Comparison of ENCODE assay signal across 19 mouse cellular contexts in genomic region chr3:28164678-28165077, GRCm38 (mm10).
A peak's percentile ranks its signal among the peaks of the same experiment; 100 is the strongest.
DNase-seq lines count a peak whose midpoint lies in the region; ATAC-seq and TF ChIP-seq lines count a peak whose summit lies in the region.
"Had no signal": no experiment of that assay in that cellular context is flagged by ENCODE, and none has a peak within 500 bp of the region (broad histone marks: within the 10 kb centered on the region; RNA-seq: fewer than 3 reads in every experiment).

No protein-coding gene starts in this region.

- no peaks in the 10 kb centered on the region for H3K36me3 ChIP-seq in kidney, postnatal 0 days (ENCODE audit: insufficient read depth, low read length)
- H3K36me3 ChIP-seq: embryonic facial prominence, embryonic 15.5 days; hindbrain, embryonic 13.5 days; limb, embryonic 12.5 days had no signal

- TF ChIP-seq CTCF in kidney, postnatal 0 days (IDR thresholded peaks at IDR 0.05; ENCODE audit: low read depth), result peak; percentile 33; the same call in 1 of the 2 replicates
- TF ChIP-seq CTCF in brain, embryonic 14.5 days (IDR thresholded peaks at IDR 0.05; ENCODE audit: borderline replicate concordance, extremely low read depth, insufficient read depth, insufficient read length), result peak; percentile 9; the same call in 1 of the 2 replicates

- no peaks in the 10 kb centered on the region for H3K9me3 ChIP-seq in kidney, postnatal 0 days (replicated peaks; ENCODE audit: low read length)
- H3K9me3 ChIP-seq: embryonic facial prominence, embryonic 15.5 days; hindbrain, embryonic 13.5 days; limb, embryonic 12.5 days had no signal

- no peak overlapping the region for H3K4me3 ChIP-seq in kidney, postnatal 0 days (replicated peaks; ENCODE audit: low read depth, low read length)
- H3K4me3 ChIP-seq: embryonic facial prominence, embryonic 15.5 days; hindbrain, embryonic 13.5 days; left cerebral cortex, adult 2 months; limb, embryonic 12.5 days had no signal

- H3K9ac ChIP-seq in kidney, postnatal 0 days (ENCODE audit: low read depth, low read length), result no peak overlapping the region
- H3K9ac ChIP-seq: embryonic facial prominence, embryonic 15.5 days; hindbrain, embryonic 13.5 days; limb, embryonic 12.5 days; liver, embryonic 14.5 days had no signal

- no peak overlapping the region for H3K27ac ChIP-seq in kidney, postnatal 0 days
- H3K27ac ChIP-seq: embryonic facial prominence, embryonic 15.5 days; hindbrain, embryonic 13.5 days; left cerebral cortex, adult 2 months; limb, embryonic 12.5 days; liver, embryonic 14.5 days had no signal

- H3K4me1 ChIP-seq in kidney, postnatal 0 days (replicated peaks; ENCODE audit: insufficient read depth, low read length), result no peaks in the 10 kb centered on the region
- H3K4me1 ChIP-seq: embryonic facial prominence, embryonic 15.5 days; hindbrain, embryonic 13.5 days; limb, embryonic 12.5 days had no signal

- 39% methylated on average over 1 of the region's 1 CpGs for WGBS in kidney, postnatal 0 days

- H3K27me3 ChIP-seq in kidney, postnatal 0 days (ENCODE audit: insufficient read depth, low read length), result no peaks in the 10 kb centered on the region
- H3K27me3 ChIP-seq: hindbrain, embryonic 13.5 days had no signal

- no peak for ATAC-seq in kidney, postnatal 0 days (replicated peaks; ENCODE audit: low FRiP score, low read depth)

- TF ChIP-seq POLR2A in brain, embryonic 14.5 days (IDR thresholded peaks at IDR 0.05; ENCODE audit: borderline replicate concordance, extremely low read depth, insufficient read depth, insufficient read length, poor library complexity, severe bottlenecking), result no peak

- no peak overlapping the region for H3K4me2 ChIP-seq in kidney, postnatal 0 days (ENCODE audit: low read length)
- H3K4me2 ChIP-seq: embryonic facial prominence, embryonic 15.5 days; hindbrain, embryonic 13.5 days; limb, embryonic 12.5 days; midbrain, embryonic 11.5 days had no signal

- DNase-seq in kidney, postnatal 0 days (ENCODE audit: low spot score), result no peak
- no peak for DNase-seq in kidney, postnatal 25 days
- peak; percentile 2 for DNase-seq in urinary bladder, postnatal 14 days (ENCODE audit: low spot score)
- DNase-seq in urinary bladder, postnatal 25 days (ENCODE audit: low spot score), result no peak
- no peak for DNase-seq in brain, embryonic 14.5 days (ENCODE audit: low read depth)
- DNase-seq in cerebellum, postnatal 36 days, result no peak
- no peak for DNase-seq in ovary, postnatal 14 days (ENCODE audit: low spot score)
- DNase-seq: cerebellum, adult 9-11 months; embryo, embryonic 11 days; kidney, adult 18-20 months; kidney, postnatal 14 days; right cerebral cortex, postnatal 4 days; thymus, adult 2 months had no signal
